Mouse (Mus musculus) heart, embryonic 14.5 days (tissue): ENCODE measurements at regions not wholly inside any gene's neighbourhood (a gene's known extent, or its start where the extent isn't known, plus 50 kb on each side); places are given as distances from the start of the nearest gene placed in this dataset.

Source experiments
- ATAC-seq: fragments of 200-750 bp; cut with Nextera tagmentation; 2 replicates; pipeline ENCODE4 v1.8.0; 2017; ENCODE audit warnings: low read depth, moderate TSS enrichment; ENCODE audit not compliant: insufficient number of reproducible peaks, insufficient read depth, low FRiP score
- H3K27ac ChIP-seq, 2 experiments: fragments of 200-500 bp in 1 of 2; fragments of 300-500 bp in 1 of 2; sonication (generic) in 1 of 2; replicated peaks in 1 of 2; 2 replicates each; pipeline ENCODE4 v1.5.1; 2012 to 2014; ENCODE audit warnings: low read depth in 2 of 2, low read length in 2 of 2, control low read depth in 1 of 2, mild to moderate bottlenecking in 1 of 2, mixed read lengths in 1 of 2; ENCODE audit not compliant: control insufficient read depth in 1 of 2, insufficient read depth in 1 of 2
- H3K27me3 ChIP-seq: fragments of 300-500 bp; sonication (generic); 2 replicates; pipeline ENCODE4 v1.6.1; 2014; ENCODE audit warnings: mild to moderate bottlenecking, low read length, control low read depth; ENCODE audit not compliant: control insufficient read depth, insufficient read depth
- H3K36me3 ChIP-seq: fragments of 300-500 bp; sonication (generic); 2 replicates; pipeline ENCODE4 v1.6.1; 2014; ENCODE audit warnings: mild to moderate bottlenecking, control low read depth, low read length, mixed read lengths; ENCODE audit not compliant: control insufficient read depth, insufficient read depth
- H3K4me1 ChIP-seq, 2 experiments: fragments of 200-500 bp in 1 of 2; fragments of 300-500 bp in 1 of 2; sonication (generic) in 1 of 2; 2 replicates each; pipeline ENCODE4 v1.6.1; 2012 to 2014; ENCODE audit warnings: low read length in 2 of 2, control low read depth in 1 of 2, mixed read lengths in 1 of 2; ENCODE audit not compliant: control insufficient read depth in 2 of 2, insufficient read depth in 2 of 2
- H3K4me2 ChIP-seq: fragments of 300-500 bp; sonication (generic); 2 replicates; pipeline ENCODE4 v1.6.1; 2014; ENCODE audit warnings: mild to moderate bottlenecking, low read length
- H3K4me3 ChIP-seq, 2 experiments: fragments of 200-500 bp in 1 of 2; fragments of 300-500 bp in 1 of 2; sonication (generic) in 1 of 2; 2 replicates each; pipeline ENCODE4 v1.5.1; 2012 to 2014; ENCODE audit warnings: low read length in 2 of 2, mild to moderate bottlenecking in 2 of 2, control low read depth in 1 of 2, low read depth in 1 of 2, moderate library complexity in 1 of 2; ENCODE audit not compliant: control insufficient read depth in 1 of 2, insufficient read depth in 1 of 2
- H3K9ac ChIP-seq: fragments of 300-500 bp; sonication (generic); 2 replicates; pipeline ENCODE4 v1.6.1; 2014; ENCODE audit warnings: mild to moderate bottlenecking, low read length
- H3K9me3 ChIP-seq: fragments of 300-500 bp; sonication (generic); 2 replicates; pipeline ENCODE4 v1.6.1; 2016; ENCODE audit warnings: low read length, control low read depth; ENCODE audit not compliant: control insufficient read depth
- WGBS: fragments of 180-500 bp; shearing (Covaris S2); extraction: QIAGEN DNeasy Blood & Tissue Kit; methylation state at CpG from one replicate; pipeline ENCODE4 v1.1.7; 2014; 5-methylcytosine and 5-hydroxymethylcytosine counted together

DNA sequence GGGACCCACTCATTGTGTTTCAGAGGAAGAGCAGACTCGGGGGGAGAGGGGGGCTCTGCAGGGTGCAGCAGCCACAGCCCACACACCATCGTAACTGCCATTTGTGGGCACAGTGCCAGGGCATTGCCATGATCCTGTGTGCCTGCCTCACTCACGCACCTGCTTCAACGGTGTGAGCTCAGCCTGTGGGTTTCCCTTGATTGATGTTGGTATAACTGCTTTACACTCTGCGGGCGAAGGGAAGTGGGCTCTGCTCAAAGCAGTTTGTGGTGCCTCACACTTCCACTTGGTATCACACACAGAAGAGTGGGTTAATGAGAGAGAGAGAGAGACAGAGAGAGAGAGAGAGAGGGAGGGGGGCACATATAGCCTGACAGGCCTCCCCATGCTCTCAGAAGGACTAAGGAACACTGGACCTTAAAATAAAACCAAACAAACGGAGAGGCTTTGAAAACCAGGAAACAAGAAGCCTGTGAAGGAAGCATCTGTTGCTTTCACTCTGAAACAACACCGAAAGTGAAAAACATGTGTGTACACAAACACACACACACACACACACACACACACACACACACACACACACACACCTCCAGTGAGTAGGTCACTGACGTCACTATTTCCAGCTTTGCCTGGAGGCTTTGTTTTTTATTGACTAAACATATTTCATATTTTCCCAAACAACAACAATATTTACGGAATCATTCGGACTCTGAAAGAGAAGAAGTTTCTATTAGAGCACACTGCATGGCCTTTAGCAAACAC is 255.4 kb downstream of the Gm11361 start:
- peaks cover 0 to 9% of the 10 kb centered on the region in 2 experiments; a peak in 3 of 4 replicates for H3K4me1 ChIP-seq
- 62% methylated on average over 11 of the region's 11 CpGs for WGBS
- no peak overlapping the region for H3K4me3 ChIP-seq
- H3K9ac ChIP-seq = no peak overlapping the region
- H3K36me3 ChIP-seq = no peaks in the 10 kb centered on the region
- no peak for ATAC-seq
- H3K4me2 ChIP-seq = no peak overlapping the region
- no peaks in the 10 kb centered on the region for H3K27me3 ChIP-seq
- H3K9me3 ChIP-seq = no peaks in the 10 kb centered on the region
- H3K27ac ChIP-seq = no peak overlapping the region

GRCm38 (mm10) chr13:28508184-28508583 is 250.9 kb downstream of the Gm11361 start:
- H3K4me1 ChIP-seq = peaks cover 0 to 13% of the 10 kb centered on the region in 2 experiments; a peak in 2 of 4 replicates
- H3K27me3 ChIP-seq = no peaks in the 10 kb centered on the region
- H3K4me3 ChIP-seq = no peak overlapping the region
- no peak overlapping the region for H3K9ac ChIP-seq
- no peaks in the 10 kb centered on the region for H3K36me3 ChIP-seq
- peak overlapping the region; percentile 7; the same call in 1 of the 2 replicates for H3K4me2 ChIP-seq
- H3K27ac ChIP-seq = peak overlapping the region; percentile 73 to 75
- 39% methylated on average over 2 of the region's 2 CpGs for WGBS
- H3K9me3 ChIP-seq = no peaks in the 10 kb centered on the region
- peak; percentile 48 for ATAC-seq

- H3K9ac ChIP-seq = no peak overlapping the region
- no peaks in the 10 kb centered on the region for H3K36me3 ChIP-seq
- 24% methylated on average over 5 of the region's 5 CpGs for WGBS
- ATAC-seq = peak; percentile 76
- H3K27me3 ChIP-seq = no peaks in the 10 kb centered on the region
- no peak overlapping the region for H3K4me3 ChIP-seq
- no peaks in the 10 kb centered on the region for H3K9me3 ChIP-seq
- peak overlapping the region; percentile 73 to 75 for H3K27ac ChIP-seq
- H3K4me2 ChIP-seq = peak overlapping the region; percentile 7; the same call in 1 of the 2 replicates
- peaks cover 2 to 13% of the 10 kb centered on the region in 2 experiments; a peak in 3 of 4 replicates for H3K4me1 ChIP-seq
Measured at GRCm38 (mm10) chr13:28507783-28508182, 250.5 kb downstream of the Gm11361 start.

- Histone ChIP-seq H3K9me3 (no peaks in the 10 kb centered on the region), H3K4me2 (no peak overlapping the region), H3K27ac (no peak overlapping the region), H3K36me3 (no peaks in the 10 kb centered on the region), H3K27me3 (no peaks in the 10 kb centered on the region), H3K9ac (no peak overlapping the region), H3K4me1 (peaks cover 9 to 22% of the 10 kb centered on the region in 2 experiments), H3K4me3 (no peak overlapping the region)
- ATAC-seq = no peak
- WGBS = 83% methylated on average over 3 of the region's 3 CpGs
Measured at GRCm38 (mm10) chr13:28504340-28504739, 247.0 kb downstream of the Gm11361 start.

GRCm38 (mm10) chr13:28502171-28502570 is 244.8 kb downstream of the Gm11361 start:
- Histone ChIP-seq H3K9ac (no peak overlapping the region), H3K4me2 (no peak overlapping the region), H3K4me3 (no peak overlapping the region), H3K36me3 (no peaks in the 10 kb centered on the region), H3K27ac (peak overlapping the region in 1 of 2 experiments; percentile 51; a peak in 2 of 4 replicates), H3K27me3 (no peaks in the 10 kb centered on the region), H3K4me1 (peaks cover 9 to 11% of the 10 kb centered on the region in 2 experiments), H3K9me3 (no peaks in the 10 kb centered on the region)
- 32% methylated on average over 2 of the region's 2 CpGs for WGBS
- ATAC-seq = peak; percentile 86

DNA sequence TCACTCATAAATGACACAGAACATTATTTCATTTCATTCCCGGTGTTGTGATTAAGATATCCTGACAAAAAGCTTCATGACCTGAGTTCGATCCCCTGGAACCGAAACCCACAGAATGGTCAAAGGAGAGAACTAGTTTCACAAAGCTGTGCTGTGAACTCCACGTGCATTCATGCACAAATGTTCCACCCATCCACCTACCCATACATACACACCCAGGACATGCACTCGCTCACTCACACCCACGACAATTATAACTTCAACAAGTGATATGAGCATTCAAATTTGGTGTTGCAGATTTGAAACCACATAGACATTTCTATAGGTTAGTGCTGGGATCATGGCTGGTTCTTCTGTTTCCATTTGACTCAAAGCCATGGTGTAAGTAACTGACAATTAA is 243.4 kb downstream of the Gm11361 start:
- no peak for ATAC-seq
- 91% methylated on average over 6 of the region's 6 CpGs for WGBS
- no peaks in the 10 kb centered on the region for H3K36me3 ChIP-seq

GRCm38 (mm10) chr13:28497483-28497882 is 240.2 kb downstream of the Gm11361 start:
- no peaks in the 10 kb centered on the region for H3K9me3 ChIP-seq
- no peak overlapping the region for H3K9ac ChIP-seq
- WGBS = 85% methylated on average over 4 of the region's 4 CpGs

More for the DNA sequence above, 243.4 kb downstream of the Gm11361 start:
- H3K9me3 ChIP-seq = no peaks in the 10 kb centered on the region
- peaks cover 9 to 11% of the 10 kb centered on the region in 2 experiments for H3K4me1 ChIP-seq
- no peak overlapping the region for H3K4me2 ChIP-seq
- H3K27ac ChIP-seq = no peak overlapping the region
- no peak overlapping the region for H3K4me3 ChIP-seq
- no peaks in the 10 kb centered on the region for H3K27me3 ChIP-seq
- H3K9ac ChIP-seq = no peak overlapping the region

More at GRCm38 (mm10) chr13:28497483-28497882, 240.2 kb downstream of the Gm11361 start:
- H3K4me2 ChIP-seq = no peak overlapping the region
- ATAC-seq = no peak
- H3K4me3 ChIP-seq = no peak overlapping the region
- H3K27ac ChIP-seq = no peak overlapping the region
- H3K36me3 ChIP-seq = no peaks in the 10 kb centered on the region
- H3K27me3 ChIP-seq = no peaks in the 10 kb centered on the region
- peaks cover 4 to 13% of the 10 kb centered on the region in 2 experiments for H3K4me1 ChIP-seq
